Mouse (Mus musculus) testis, adult 2 months (tissue): Measurements from ENCODE around the gene Reep6. TPM values are rescaled to one million over a fixed set of nuclear protein-coding genes. Genes with fewer than 3 reads are reported as not detected.
A peak's percentile ranks its signal among the peaks of the same experiment; 100 is the strongest.

ENCODE experiments used
- H3K27ac ChIP-seq: fragments of 200-500 bp; 2 replicates; pipeline ENCODE4 v1.5.1; 2012; ENCODE audit warnings: low read depth, low read length; ENCODE audit not compliant: control insufficient read depth, insufficient read depth
- H3K27me3 ChIP-seq: fragments of 200-500 bp; 2 replicates; pipeline ENCODE4 v1.6.1; 2012; ENCODE audit warnings: mild to moderate bottlenecking, low read length, moderate library complexity; ENCODE audit not compliant: control insufficient read depth, insufficient read depth
- H3K36me3 ChIP-seq: fragments of 200-500 bp; 2 replicates; pipeline ENCODE4 v1.6.1; 2012; ENCODE audit warnings: mild to moderate bottlenecking, low read length; ENCODE audit not compliant: control insufficient read depth, insufficient read depth
- H3K4me1 ChIP-seq: fragments of 200-500 bp; 2 replicates; pipeline ENCODE4 v1.6.1; 2012; ENCODE audit warnings: low read length; ENCODE audit not compliant: control insufficient read depth, insufficient read depth
- H3K4me3 ChIP-seq: fragments of 200-500 bp; 2 replicates; pipeline ENCODE4 v1.5.1; 2012; ENCODE audit warnings: low read depth, mild to moderate bottlenecking, low read length, moderate library complexity, mixed read lengths; ENCODE audit not compliant: control insufficient read depth
- CTCF ChIP-seq: fragments of 200-500 bp; IDR thresholded peaks from 2 replicates; pipeline ENCODE4 v1.5.1; 2012; ENCODE audit warnings: low read depth, mild to moderate bottlenecking, inconsistent platforms, low read length, moderate library complexity; ENCODE audit not compliant: control insufficient read depth, insufficient read depth, insufficient replicate concordance
- POLR2A ChIP-seq: fragments of 200-500 bp; IDR thresholded peaks from 2 replicates; pipeline ENCODE4 v1.6.1; 2012; ENCODE audit warnings: low read depth, mild to moderate bottlenecking, inconsistent platforms, low read length, moderate library complexity; ENCODE audit not compliant: control insufficient read depth
- polyA plus RNA-seq: library from polyadenylated mRNA; depleted of rRNA; stranded (reverse); fragments of >200 nt; gene quantifications from 2 replicates; pipeline ENCODE4 v1.2.3, GENCODE M21; 2012

The Reep6 gene
- polyA plus RNA-seq, 1 experiment: 732 TPM

- H3K27me3 ChIP-seq: no peaks in the 10 kb centered on the region
- H3K4me3 ChIP-seq: peak overlapping the region; percentile 86
- no peaks in the 10 kb centered on the region for H3K36me3 ChIP-seq
- H3K27ac ChIP-seq: no peak overlapping the region
- peaks cover 35% of the 10 kb centered on the region for H3K4me1 ChIP-seq
- peak; percentile 22; the same call in 1 of the 2 replicates for TF ChIP-seq POLR2A
- no peak for TF ChIP-seq CTCF
These were observed 6.3 kb upstream of the Reep6 start for GRCm38 (mm10) chr10:80323261-80324119.

- Histone ChIP-seq H3K27ac (no peak overlapping the region), H3K36me3 (no peaks in the 10 kb centered on the region), H3K27me3 (no peaks in the 10 kb centered on the region), H3K4me1 (peaks cover 40% of the 10 kb centered on the region), H3K4me3 (peak overlapping the region; percentile 86)
- no peak for TF ChIP-seq CTCF
- TF ChIP-seq POLR2A: no peak; the same call in 1 of the 2 replicates
These were observed 5.4 kb upstream of the Reep6 start for GRCm38 (mm10) chr10:80324120-80325037.

- Histone ChIP-seq H3K27me3 (no peaks in the 10 kb centered on the region), H3K4me1 (peaks cover 36% of the 10 kb centered on the region), H3K27ac (no peak overlapping the region), H3K4me3 (peak overlapping the region; percentile 51), H3K36me3 (no peaks in the 10 kb centered on the region)
- TF ChIP-seq POLR2A (no peak), CTCF (no peak)
These were observed 4.7 kb upstream of the Reep6 start for GRCm38 (mm10) chr10:80325045-80325444.

GRCm38 (mm10) chr10:80330084-80330483 lies 331 bp downstream of the Reep6 start:
- Histone ChIP-seq H3K4me1 (peaks cover 22% of the 10 kb centered on the region), H3K4me3 (peak overlapping the region; percentile 97), H3K36me3 (no peaks in the 10 kb centered on the region), H3K27me3 (no peaks in the 10 kb centered on the region), H3K27ac (peak overlapping the region; percentile 89)
- TF ChIP-seq POLR2A: no peak

GRCm38 (mm10) chr10:80330888-80331287 lies 1.1 kb downstream of the Reep6 start:
- Histone ChIP-seq H3K4me1 (peaks cover 19% of the 10 kb centered on the region), H3K4me3 (peak overlapping the region; percentile 97), H3K36me3 (no peaks in the 10 kb centered on the region), H3K27me3 (no peaks in the 10 kb centered on the region), H3K27ac (peak overlapping the region; percentile 89)
- no peak for TF ChIP-seq CTCF
- TF ChIP-seq POLR2A: no peak

- Histone ChIP-seq H3K27me3 (no peaks in the 10 kb centered on the region), H3K4me1 (peaks cover 19% of the 10 kb centered on the region), H3K27ac (peak overlapping the region; percentile 77), H3K4me3 (peak overlapping the region; percentile 97), H3K36me3 (no peaks in the 10 kb centered on the region)
- TF ChIP-seq POLR2A (no peak; the same call in 1 of the 2 replicates), CTCF (no peak)
These were observed 2.1 kb downstream of the Reep6 start for GRCm38 (mm10) chr10:80331636-80332524.
